Mouse (Mus musculus) lung, postnatal 0 days (tissue): Measurements from ENCODE around the gene Cd47.

Experiments used
- CTCF ChIP-seq: IDR thresholded peaks from 2 replicates; pipeline ENCODE4 v1.5.1; 2016; ENCODE audit warnings: antibody characterized with exemption, mild to moderate bottlenecking
- EP300 ChIP-seq: IDR thresholded peaks from 2 replicates; pipeline ENCODE4 v1.6.1; 2016; ENCODE audit warnings: antibody characterized with exemption, mild to moderate bottlenecking, control low read depth

DNA sequence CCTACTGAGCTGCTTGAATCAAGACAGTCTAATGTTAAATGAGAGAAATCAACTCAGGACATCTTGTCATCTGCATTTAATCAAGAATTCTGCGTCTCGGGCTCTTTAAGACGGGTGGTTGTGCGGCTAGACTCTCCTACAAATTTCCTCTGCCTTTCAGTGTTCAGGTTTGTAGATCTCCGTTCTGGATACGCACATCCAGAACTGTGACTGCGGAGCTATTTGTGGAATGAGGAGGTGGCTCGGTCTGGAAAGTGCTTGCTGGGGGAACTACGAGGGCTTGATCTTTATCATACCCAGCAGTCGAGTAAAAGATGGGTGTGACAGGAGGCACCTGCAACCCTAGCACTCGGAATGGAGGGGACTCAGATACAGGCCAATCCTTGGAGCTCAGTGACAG, 121.8 kb downstream of the Cd47 start:
- TF ChIP-seq CTCF (no peak), EP300 (0 out of 2 replicates have a peak, but pooled peaks have one; percentile 1)
